Mouse (Mus musculus): ENCODE measurements around the gene Dock9. TPM values are rescaled to one million over a fixed set of nuclear protein-coding genes. Genes with fewer than 3 reads are reported as not detected.

Gene Dock9
- polyA plus RNA-seq, 1 experiment from 2014 or later = 5.1 TPM

DNA sequence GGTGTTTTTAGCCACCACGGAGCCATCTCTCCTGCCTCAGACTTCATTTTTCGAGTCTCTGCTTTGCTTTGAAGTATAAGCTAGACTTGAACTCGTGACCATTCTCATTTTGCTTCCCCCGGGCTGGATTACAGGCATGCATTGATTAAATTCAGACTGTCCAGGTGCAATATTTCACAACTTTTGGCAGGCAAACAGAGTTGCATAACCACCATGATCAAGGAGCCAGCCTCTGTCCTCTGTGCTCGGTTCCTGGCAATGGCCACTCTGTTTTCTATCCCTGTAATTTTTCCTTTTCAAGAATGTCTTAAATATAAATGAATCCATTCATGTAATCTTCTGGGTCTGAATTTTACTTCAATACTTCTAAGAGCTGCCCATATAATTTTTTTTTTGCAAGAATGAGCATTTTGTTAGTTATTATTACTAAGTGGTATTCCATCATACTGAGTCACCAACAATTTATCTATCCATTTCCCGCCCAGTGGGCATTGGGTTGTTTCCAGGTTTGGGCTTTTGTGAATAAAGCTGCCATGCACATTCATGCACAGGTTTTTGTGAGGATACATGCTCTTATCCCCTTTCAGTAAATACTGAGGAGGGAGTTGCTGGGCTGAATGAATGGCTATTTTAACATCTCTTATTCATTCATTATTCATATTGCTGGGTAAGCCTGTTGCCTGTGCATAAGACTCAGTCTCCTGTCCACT lies 183.0 kb downstream of the Dock9 start:
- Histone ChIP-seq H3K9ac (replicated peaks) (no peak overlapping the region), H3K4me2 (no peak overlapping the region), H3K27me3 (no peaks in the 10 kb centered on the region), H3K4me3 (replicated peaks) (no peak overlapping the region), H3K9me3 (no peaks in the 10 kb centered on the region), H3K27ac (no peak overlapping the region), H3K4me1 (replicated peaks) (peaks cover 4% of the 10 kb centered on the region; the same call in 1 of the 2 replicates), H3K36me3 (0 out of 2 replicates have a peak, but pooled peaks cover 3% of the 10 kb centered on the region)
- no peak for ATAC-seq (ENCODE audit: insufficient number of reproducible peaks, insufficient read depth, low FRiP score, low TSS enrichment, low read depth)
- WGBS = 86% methylated on average over 6 of the region's 6 CpGs

DNA sequence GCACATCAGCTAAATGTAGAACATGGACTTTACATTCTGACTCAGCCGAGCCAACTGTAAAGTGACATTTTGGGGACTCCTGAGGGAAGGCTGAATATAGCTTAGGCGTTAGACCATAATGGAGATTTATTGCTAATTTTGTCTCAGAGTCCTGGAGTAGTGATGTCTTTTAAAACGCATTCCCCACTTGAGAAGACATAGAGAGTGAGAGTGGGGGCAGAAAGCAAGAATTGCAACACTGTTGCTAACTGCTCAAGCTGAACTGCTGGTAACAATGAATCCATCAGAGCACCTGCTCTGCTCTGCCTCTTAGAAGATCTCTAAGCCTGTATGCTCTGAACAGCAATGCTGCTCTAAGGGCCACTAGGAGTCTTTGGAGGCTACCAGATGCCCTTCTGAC lies 184.1 kb downstream of the Dock9 start:
- ATAC-seq (ENCODE audit: insufficient number of reproducible peaks, insufficient read depth, low FRiP score, low TSS enrichment, low read depth) = no peak

DNA sequence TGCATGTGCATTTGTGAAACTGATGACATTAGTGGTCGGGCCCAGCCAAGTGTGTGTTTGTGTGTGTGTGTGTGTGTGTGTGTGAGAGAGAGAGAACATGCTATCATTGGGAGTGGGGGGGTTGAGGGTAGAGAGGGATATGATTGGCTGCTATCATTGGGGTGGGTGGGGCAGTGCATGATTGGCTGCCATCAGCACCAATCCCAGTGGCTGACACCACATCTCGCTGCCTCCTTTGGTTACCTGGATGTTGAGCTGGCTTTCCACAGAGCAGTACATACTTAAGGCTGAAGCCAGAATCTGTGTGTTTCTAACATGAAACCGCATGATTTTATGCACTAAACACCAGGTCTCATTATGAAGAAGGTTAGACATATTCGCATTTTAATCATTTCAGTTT lies 184.7 kb downstream of the Dock9 start:
- H3K36me3 ChIP-seq = no peaks in the 10 kb centered on the region
- H3K4me1 ChIP-seq (replicated peaks) = peaks cover 12% of the 10 kb centered on the region
- no peak overlapping the region for H3K4me2 ChIP-seq
- WGBS = 92% methylated on average over 4 of the region's 4 CpGs
- ATAC-seq (ENCODE audit: insufficient number of reproducible peaks, insufficient read depth, low FRiP score, low TSS enrichment, low read depth) = no peak
- no peak overlapping the region for H3K4me3 ChIP-seq (replicated peaks)
- no peak overlapping the region for H3K9ac ChIP-seq (replicated peaks)
- no peak overlapping the region for H3K27ac ChIP-seq
- no peaks in the 10 kb centered on the region for H3K9me3 ChIP-seq
- no peaks in the 10 kb centered on the region for H3K27me3 ChIP-seq

More for the DNA sequence above, 184.1 kb downstream of the Dock9 start:
- peaks cover 7% of the 10 kb centered on the region for H3K4me1 ChIP-seq (replicated peaks)
- H3K4me3 ChIP-seq (replicated peaks) = no peak overlapping the region
- WGBS = 67% methylated on average over 3 of the region's 3 CpGs
- no peaks in the 10 kb centered on the region for H3K9me3 ChIP-seq
- H3K27me3 ChIP-seq = no peaks in the 10 kb centered on the region
- H3K36me3 ChIP-seq = no peaks in the 10 kb centered on the region
- H3K4me2 ChIP-seq = no peak overlapping the region
- H3K27ac ChIP-seq = no peak overlapping the region
- no peak overlapping the region for H3K9ac ChIP-seq (replicated peaks)

DNA sequence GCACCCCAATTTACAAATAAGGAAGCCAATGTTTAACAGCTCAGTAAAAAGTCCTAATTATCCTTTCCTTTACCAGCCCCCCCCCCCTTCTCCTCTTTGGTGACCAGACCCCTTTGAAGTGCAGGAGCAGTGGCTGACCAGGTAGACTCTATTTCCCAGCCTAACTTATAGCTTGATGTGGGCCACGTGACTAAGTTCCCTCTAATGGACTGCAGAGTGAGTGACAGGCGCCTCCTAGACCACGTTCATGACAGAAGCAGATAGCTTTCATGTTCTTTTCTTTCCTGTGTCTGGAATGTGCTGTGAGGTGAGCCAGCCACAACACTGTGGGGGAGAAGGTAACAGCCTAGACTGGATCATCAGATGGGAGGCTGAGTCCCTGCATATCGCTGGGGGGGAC lies 186.1 kb downstream of the Dock9 start:
- Histone ChIP-seq H3K36me3 (no peaks in the 10 kb centered on the region), H3K9me3 (no peaks in the 10 kb centered on the region), H3K9ac (replicated peaks) (no peak overlapping the region), H3K4me1 (replicated peaks) (peaks cover 16% of the 10 kb centered on the region), H3K4me3 (replicated peaks) (no peak overlapping the region), H3K4me2 (no peak overlapping the region), H3K27me3 (no peaks in the 10 kb centered on the region), H3K27ac (no peak overlapping the region)
- 35% methylated on average over 4 of the region's 4 CpGs for WGBS
- no peak for ATAC-seq (ENCODE audit: insufficient number of reproducible peaks, insufficient read depth, low FRiP score, low TSS enrichment, low read depth)

DNA sequence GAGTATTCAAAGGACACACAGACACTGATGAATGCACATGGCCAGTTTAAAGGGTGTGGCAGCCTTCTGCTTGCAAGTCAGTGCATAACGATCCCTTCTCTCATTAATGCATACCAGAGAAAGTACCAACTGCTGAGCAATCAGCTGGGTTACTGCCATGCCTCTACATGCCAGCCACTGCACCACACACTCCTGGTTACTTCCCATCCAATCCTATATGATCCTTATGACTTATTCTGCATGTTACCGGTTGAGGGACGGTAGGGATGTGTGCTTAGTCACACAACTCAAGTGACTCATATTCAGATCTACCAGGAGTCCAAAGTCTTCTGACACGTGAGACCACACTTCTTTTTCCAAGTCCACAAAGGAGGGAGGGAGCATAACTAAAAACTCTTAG lies 186.5 kb downstream of the Dock9 start:
- Histone ChIP-seq H3K36me3 (no peaks in the 10 kb centered on the region), H3K9me3 (no peaks in the 10 kb centered on the region), H3K9ac (replicated peaks) (no peak overlapping the region), H3K27ac (no peak overlapping the region), H3K4me3 (replicated peaks) (no peak overlapping the region), H3K27me3 (no peaks in the 10 kb centered on the region), H3K4me1 (replicated peaks) (peaks cover 16% of the 10 kb centered on the region), H3K4me2 (no peak overlapping the region)
- ATAC-seq (ENCODE audit: insufficient number of reproducible peaks, insufficient read depth, low FRiP score, low TSS enrichment, low read depth) = 0 out of 2 replicates have a peak, but pooled peaks have one; percentile 13
- WGBS = 63% methylated on average over 4 of the region's 4 CpGs

DNA sequence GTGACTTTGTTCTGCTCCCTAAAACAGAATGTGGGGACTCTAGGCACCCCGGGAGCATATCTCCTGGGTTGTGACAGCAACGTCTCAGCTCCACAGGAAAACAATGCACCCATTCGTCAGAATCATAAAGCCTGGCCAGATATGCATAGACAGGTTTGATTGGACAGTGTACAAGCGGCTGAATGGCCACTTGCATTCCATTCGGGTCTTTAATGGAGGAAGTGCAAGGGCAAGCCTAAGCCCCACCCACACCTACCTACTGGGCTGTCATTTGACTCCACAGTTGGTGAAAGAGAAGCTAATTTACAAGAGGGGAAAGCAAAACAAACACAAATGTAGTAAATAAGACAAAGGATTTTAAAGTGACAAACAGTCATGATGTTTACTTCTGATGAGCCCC lies 189.1 kb downstream of the Dock9 start:
- Histone ChIP-seq H3K4me3 (replicated peaks) (0 out of 2 replicates have a peak overlapping the region, but pooled peaks have one; percentile 2), H3K9ac (replicated peaks) (no peak overlapping the region), H3K9me3 (no peaks in the 10 kb centered on the region), H3K27me3 (no peaks in the 10 kb centered on the region), H3K4me1 (replicated peaks) (peaks cover 16% of the 10 kb centered on the region), H3K27ac (no peak overlapping the region), H3K4me2 (peak overlapping the region; percentile 38), H3K36me3 (0 out of 2 replicates have a peak, but pooled peaks cover 3% of the 10 kb centered on the region)
- ATAC-seq (ENCODE audit: insufficient number of reproducible peaks, insufficient read depth, low FRiP score, low TSS enrichment, low read depth) = peak; percentile 66
- 7% methylated on average over 5 of the region's 5 CpGs for WGBS

DNA sequence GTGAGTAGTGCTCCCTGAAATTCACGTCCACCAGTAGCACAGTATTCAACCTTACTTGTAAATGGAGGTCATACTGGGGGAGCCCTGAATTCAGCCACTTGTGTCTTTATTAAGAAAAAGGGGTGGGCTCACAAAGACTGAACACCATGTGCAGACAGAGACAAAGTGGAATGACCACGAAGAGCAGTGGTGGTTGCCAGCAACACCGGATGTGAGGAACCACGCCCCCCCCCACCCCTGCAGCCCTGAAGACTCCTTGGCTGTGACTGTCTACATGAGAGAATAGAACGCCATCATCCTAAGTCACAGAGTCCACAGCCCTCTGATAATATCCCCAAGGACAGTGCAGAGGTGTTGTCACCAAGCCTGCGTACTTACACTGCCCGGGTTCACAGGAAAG lies 191.2 kb downstream of the Dock9 start:
- H3K27ac ChIP-seq = no peak overlapping the region
- WGBS = 89% methylated on average over 7 of the region's 7 CpGs
- H3K4me3 ChIP-seq (replicated peaks) = no peak overlapping the region
- H3K27me3 ChIP-seq = no peaks in the 10 kb centered on the region
- H3K4me2 ChIP-seq = no peak overlapping the region
- H3K9ac ChIP-seq (replicated peaks) = no peak overlapping the region
- no peak for ATAC-seq (ENCODE audit: insufficient number of reproducible peaks, insufficient read depth, low FRiP score, low TSS enrichment, low read depth)
- H3K9me3 ChIP-seq = no peaks in the 10 kb centered on the region
- H3K36me3 ChIP-seq = 0 out of 2 replicates have a peak, but pooled peaks cover 3% of the 10 kb centered on the region
- peaks cover 13% of the 10 kb centered on the region for H3K4me1 ChIP-seq (replicated peaks)

DNA sequence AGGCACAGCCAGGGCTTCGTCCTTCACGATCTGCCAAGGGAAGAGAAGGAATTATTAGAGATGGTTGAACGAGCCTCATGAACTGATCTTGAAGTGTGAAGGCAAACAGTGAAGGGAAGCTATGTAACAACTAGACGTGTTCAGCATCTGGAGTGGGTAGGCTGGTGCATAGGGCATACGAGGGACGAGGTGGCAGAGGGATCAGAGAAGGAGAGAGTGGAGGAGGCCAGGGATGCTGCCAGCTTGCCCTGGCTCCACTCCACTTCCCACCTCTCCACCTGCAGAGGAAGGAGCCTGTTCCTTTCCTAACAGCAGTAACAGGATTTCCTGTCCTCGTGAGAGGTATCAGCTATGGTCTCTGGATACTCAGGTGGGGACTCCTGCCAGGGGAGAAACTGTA lies 192.4 kb downstream of the Dock9 start:
- no peak overlapping the region for H3K4me3 ChIP-seq (replicated peaks)
- H3K9me3 ChIP-seq = no peaks in the 10 kb centered on the region
- no peak overlapping the region for H3K27ac ChIP-seq
- peaks cover 12% of the 10 kb centered on the region for H3K4me1 ChIP-seq (replicated peaks)
- 80% methylated on average over 7 of the region's 7 CpGs for WGBS
- H3K4me2 ChIP-seq = no peak overlapping the region
- H3K36me3 ChIP-seq = 0 out of 2 replicates have a peak, but pooled peaks cover 3% of the 10 kb centered on the region
- no peak overlapping the region for H3K9ac ChIP-seq (replicated peaks)
- no peak for ATAC-seq (ENCODE audit: insufficient number of reproducible peaks, insufficient read depth, low FRiP score, low TSS enrichment, low read depth)
- no peaks in the 10 kb centered on the region for H3K27me3 ChIP-seq

DNA sequence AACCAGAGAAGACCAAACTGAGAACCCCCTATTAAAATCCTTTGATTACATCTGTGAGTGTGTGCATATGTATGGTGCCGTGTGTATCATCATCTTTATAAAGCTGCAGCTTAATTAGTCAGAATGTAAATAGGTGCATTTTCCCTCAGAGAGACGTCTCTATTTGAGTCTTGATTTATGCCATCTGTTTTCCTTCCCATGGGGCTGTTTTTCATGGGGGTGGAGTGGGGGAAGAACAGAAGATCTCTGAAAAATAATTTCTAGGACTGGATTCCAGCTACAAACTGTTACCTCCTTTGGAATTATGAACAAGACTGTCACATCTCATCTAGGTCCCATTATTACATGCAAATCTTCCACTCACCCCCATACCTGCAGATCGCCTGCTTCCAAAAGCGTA lies 193.1 kb downstream of the Dock9 start:
- Histone ChIP-seq H3K9me3 (no peaks in the 10 kb centered on the region), H3K4me3 (replicated peaks) (no peak overlapping the region), H3K27ac (no peak overlapping the region), H3K9ac (replicated peaks) (no peak overlapping the region), H3K4me1 (replicated peaks) (peaks cover 12% of the 10 kb centered on the region), H3K4me2 (no peak overlapping the region), H3K27me3 (no peaks in the 10 kb centered on the region), H3K36me3 (0 out of 2 replicates have a peak, but pooled peaks cover 3% of the 10 kb centered on the region)
- 72% methylated on average over 4 of the region's 4 CpGs for WGBS
- no peak for ATAC-seq (ENCODE audit: insufficient number of reproducible peaks, insufficient read depth, low FRiP score, low TSS enrichment, low read depth)

DNA sequence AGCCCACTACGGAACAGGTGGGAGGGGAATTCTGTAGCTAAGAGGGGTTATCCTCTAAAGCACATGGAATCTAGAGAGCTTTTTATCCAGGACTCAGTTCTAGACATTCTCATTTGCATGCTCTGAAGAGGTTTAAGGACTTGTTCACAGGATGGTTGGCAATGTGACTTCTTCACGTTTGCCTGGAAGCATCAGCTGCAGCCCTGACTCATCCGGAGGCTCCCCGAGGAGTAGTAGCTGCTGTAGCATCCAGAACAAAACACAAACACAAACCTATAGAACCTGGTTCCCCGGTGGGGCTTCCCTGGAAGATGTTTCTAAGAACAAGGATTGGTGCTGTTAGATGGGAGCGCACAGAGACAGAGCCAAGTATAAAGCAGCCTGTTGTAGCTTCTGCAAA lies 195.0 kb downstream of the Dock9 start:
- H3K4me3 ChIP-seq (replicated peaks) = no peak overlapping the region
- H3K36me3 ChIP-seq = 0 out of 2 replicates have a peak, but pooled peaks cover 3% of the 10 kb centered on the region
- H3K9ac ChIP-seq (replicated peaks) = no peak overlapping the region
- H3K9me3 ChIP-seq = no peaks in the 10 kb centered on the region
- H3K27me3 ChIP-seq = no peaks in the 10 kb centered on the region
- H3K27ac ChIP-seq = no peak overlapping the region
- 90% methylated on average over 6 of the region's 6 CpGs for WGBS
- H3K4me1 ChIP-seq (replicated peaks) = peaks cover under 1% of the 10 kb centered on the region
- H3K4me2 ChIP-seq = no peak overlapping the region
- no peak for ATAC-seq (ENCODE audit: insufficient number of reproducible peaks, insufficient read depth, low FRiP score, low TSS enrichment, low read depth)

DNA sequence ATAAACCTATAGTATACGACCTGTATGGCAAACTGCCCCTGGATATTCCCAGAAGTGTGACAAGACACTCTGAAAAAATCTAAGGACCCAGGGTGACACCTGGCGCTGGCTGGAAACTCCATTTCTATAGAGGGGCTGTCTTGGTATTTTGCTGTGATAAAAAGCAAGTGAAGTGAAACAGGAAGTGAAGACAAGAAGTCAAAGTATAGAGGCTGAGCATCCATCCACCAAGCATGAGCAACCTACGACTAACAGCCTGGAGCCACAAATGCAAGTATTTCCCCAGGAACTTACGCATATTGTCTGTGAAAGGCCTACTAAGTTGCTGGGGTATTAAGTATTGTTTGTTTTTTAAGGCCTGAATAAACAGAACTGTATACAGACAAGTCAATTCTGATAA lies 197.1 kb downstream of the Dock9 start:
- H3K9ac ChIP-seq (replicated peaks) = no peak overlapping the region
- no peak overlapping the region for H3K27ac ChIP-seq
- H3K4me3 ChIP-seq (replicated peaks) = no peak overlapping the region
- ATAC-seq (ENCODE audit: insufficient number of reproducible peaks, insufficient read depth, low FRiP score, low TSS enrichment, low read depth) = no peak
- 0 out of 2 replicates have a peak, but pooled peaks cover 3% of the 10 kb centered on the region for H3K36me3 ChIP-seq
- no peaks in the 10 kb centered on the region for H3K27me3 ChIP-seq
- 88% methylated on average over 4 of the region's 4 CpGs for whole genome bisulfite sequencing
- H3K4me1 ChIP-seq (replicated peaks) = peaks cover 7% of the 10 kb centered on the region
- no peaks in the 10 kb centered on the region for H3K9me3 ChIP-seq
- no peak overlapping the region for H3K4me2 ChIP-seq

DNA sequence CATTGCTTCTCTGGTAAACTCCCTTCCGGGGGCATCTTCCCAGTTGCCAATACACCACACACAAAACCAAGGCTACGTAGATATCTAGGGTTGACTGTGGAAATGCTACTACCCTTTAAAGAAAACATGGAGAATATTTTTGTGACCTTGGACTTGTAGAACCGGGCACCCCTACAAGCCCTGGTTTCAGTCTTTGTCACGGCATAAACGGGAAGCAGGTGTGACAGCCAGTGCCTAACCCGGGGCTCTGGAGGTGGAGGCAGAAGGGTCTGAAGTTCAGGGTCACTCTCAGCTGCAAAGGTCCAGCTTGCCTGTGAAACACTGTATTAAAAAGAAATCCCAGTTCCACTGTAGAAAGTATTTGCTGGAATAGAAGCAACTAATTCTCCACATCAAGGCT lies 200.6 kb downstream of the Dock9 start:
- Histone ChIP-seq H3K27ac (no peak overlapping the region), H3K4me2 (no peak overlapping the region), H3K9ac (replicated peaks) (no peak overlapping the region), H3K36me3 (no peaks in the 10 kb centered on the region), H3K4me1 (replicated peaks) (peaks cover 23% of the 10 kb centered on the region), H3K4me3 (replicated peaks) (no peak overlapping the region), H3K27me3 (no peaks in the 10 kb centered on the region), H3K9me3 (no peaks in the 10 kb centered on the region)
- no peak for ATAC-seq (ENCODE audit: insufficient number of reproducible peaks, insufficient read depth, low FRiP score, low TSS enrichment, low read depth)
- 51% methylated on average over 6 of the region's 6 CpGs for WGBS

All from limb, embryonic 12.5 days (tissue).